Mouse (Mus musculus) embryonic facial prominence, embryonic 13.5 days (tissue): ENCODE measurements around the gene Eddm3b. TPM values are rescaled to one million over a fixed set of nuclear protein-coding genes. Genes with fewer than 3 reads are reported as not detected.
"Not testable (repeated sequence)": the region's sequence is repeated elsewhere in the genome, so short reads cannot be mapped to it uniquely, and the experiment has no call there.

Experiments
- ATAC-seq: fragments of 200-750 bp; cut with Nextera tagmentation; 2 replicates; pipeline ENCODE4 v1.8.0; 2017; ENCODE audit warnings: low read depth; ENCODE audit not compliant: insufficient number of reproducible peaks, insufficient read depth, low FRiP score, low TSS enrichment
- H3K27ac ChIP-seq: fragments of 300-500 bp; sonication (generic); 2 replicates; pipeline ENCODE4 v1.5.1; 2015; ENCODE audit warnings: moderate library complexity, mild to moderate bottlenecking, inconsistent platforms
- H3K27me3 ChIP-seq: fragments of 300-500 bp; sonication (generic); 2 replicates; pipeline ENCODE4 v1.6.1; 2015; ENCODE audit warnings: mild to moderate bottlenecking, inconsistent platforms
- H3K36me3 ChIP-seq: fragments of 300-500 bp; sonication (generic); 2 replicates; pipeline ENCODE4 v1.6.1; 2015; ENCODE audit warnings: mild to moderate bottlenecking, inconsistent platforms
- H3K4me1 ChIP-seq: fragments of 300-500 bp; sonication (generic); 2 replicates; pipeline ENCODE4 v1.6.1; 2015; ENCODE audit warnings: inconsistent platforms
- H3K4me2 ChIP-seq: fragments of 300-500 bp; sonication (generic); 2 replicates; pipeline ENCODE4 v1.6.1; 2015; ENCODE audit warnings: moderate library complexity, mild to moderate bottlenecking, inconsistent platforms
- H3K4me3 ChIP-seq: fragments of 300-500 bp; sonication (generic); 2 replicates; pipeline ENCODE4 v1.5.1; 2015; ENCODE audit warnings: mild to moderate bottlenecking, inconsistent platforms
- H3K9ac ChIP-seq: fragments of 300-500 bp; sonication (generic); 2 replicates; pipeline ENCODE4 v1.6.1; 2015; ENCODE audit warnings: mild to moderate bottlenecking, inconsistent platforms
- H3K9me3 ChIP-seq: fragments of 300-500 bp; sonication (generic); 2 replicates; pipeline ENCODE4 v1.6.1; 2016; ENCODE audit warnings: inconsistent platforms
- WGBS: fragments of 180-500 bp; shearing (Covaris S2); methylation state at CpG from one replicate; pipeline ENCODE4 v1.1.7; 2015; ENCODE audit warnings: mixed read lengths; 5-methylcytosine and 5-hydroxymethylcytosine counted together
- polyA plus RNA-seq: library from polyadenylated mRNA; unstranded; fragments of >200 nt; fragmentation: Nextera tagmentation; extraction: Ambion mirVana; gene quantifications from 2 replicates; pipeline ENCODE4 v1.2.1, GENCODE M21; 2015

Gene Eddm3b
- polyA plus RNA-seq, 1 experiment from 2014 or later: not detected

- H3K27ac ChIP-seq: no peak overlapping the region
- no peaks in the 10 kb centered on the region for H3K36me3 ChIP-seq
- no peaks in the 10 kb centered on the region for H3K27me3 ChIP-seq
- no peak for ATAC-seq
- no peaks in the 10 kb centered on the region for H3K9me3 ChIP-seq
- no peak overlapping the region for H3K9ac ChIP-seq
- no peaks in the 10 kb centered on the region for H3K4me1 ChIP-seq
- no peak overlapping the region for H3K4me3 ChIP-seq
- WGBS: 65% methylated on average over 9 of the region's 9 CpGs
- H3K4me2 ChIP-seq: no peak overlapping the region
Observed at GRCm38 (mm10) chr14:51095736-51096524, 18.3 kb upstream of the Eddm3b start.

GRCm38 (mm10) chr14:51098300-51098699 is 15.9 kb upstream of the Eddm3b start:
- 25% methylated on average over 1 of the region's 1 CpGs for WGBS
- H3K9ac ChIP-seq, H3K27me3 ChIP-seq, H3K36me3 ChIP-seq, H3K4me2 ChIP-seq, H3K27ac ChIP-seq, H3K9me3 ChIP-seq, H3K4me1 ChIP-seq, H3K4me3 ChIP-seq, ATAC-seq: not testable (repeated sequence)

- WGBS: 94% methylated on average over 11 of the region's 11 CpGs
- no peak overlapping the region for H3K4me2 ChIP-seq
- no peaks in the 10 kb centered on the region for H3K36me3 ChIP-seq
- ATAC-seq: no peak
- H3K9ac ChIP-seq: no peak overlapping the region
- no peaks in the 10 kb centered on the region for H3K4me1 ChIP-seq
- no peak overlapping the region for H3K4me3 ChIP-seq
- no peaks in the 10 kb centered on the region for H3K27me3 ChIP-seq
- H3K9me3 ChIP-seq: no peaks in the 10 kb centered on the region
- H3K27ac ChIP-seq: no peak overlapping the region
Observed at GRCm38 (mm10) chr14:51098921-51099320, 15.3 kb upstream of the Eddm3b start.

GRCm38 (mm10) chr14:51101284-51101683 is 12.9 kb upstream of the Eddm3b start:
- 67% methylated on average over 9 of the region's 9 CpGs for WGBS
- Histone ChIP-seq H3K4me3 (no peak overlapping the region), H3K27me3 (no peaks in the 10 kb centered on the region), H3K36me3 (no peaks in the 10 kb centered on the region), H3K9ac (no peak overlapping the region), H3K9me3 (no peaks in the 10 kb centered on the region), H3K27ac (no peak overlapping the region), H3K4me1 (no peaks in the 10 kb centered on the region), H3K4me2 (no peak overlapping the region)
- no peak for ATAC-seq

GRCm38 (mm10) chr14:51103217-51103616 is 11.0 kb upstream of the Eddm3b start:
- no peak overlapping the region for H3K9ac ChIP-seq
- H3K36me3 ChIP-seq: no peaks in the 10 kb centered on the region
- H3K27ac ChIP-seq: no peak overlapping the region
- ATAC-seq: no peak
- no peaks in the 10 kb centered on the region for H3K27me3 ChIP-seq
- WGBS: 65% methylated on average over 3 of the region's 3 CpGs
- H3K9me3 ChIP-seq: no peaks in the 10 kb centered on the region
- no peaks in the 10 kb centered on the region for H3K4me1 ChIP-seq
- no peak overlapping the region for H3K4me3 ChIP-seq
- no peak overlapping the region for H3K4me2 ChIP-seq

GRCm38 (mm10) chr14:51104366-51104765 is 9.9 kb upstream of the Eddm3b start:
- no peaks in the 10 kb centered on the region for H3K4me1 ChIP-seq
- no peaks in the 10 kb centered on the region for H3K27me3 ChIP-seq
- no peaks in the 10 kb centered on the region; the same call in 1 of the 2 replicates for H3K9me3 ChIP-seq
- no peak for ATAC-seq
- H3K36me3 ChIP-seq: no peaks in the 10 kb centered on the region
- H3K27ac ChIP-seq: no peak overlapping the region
- no peak overlapping the region for H3K4me3 ChIP-seq
- WGBS: 83% methylated on average over 2 of the region's 2 CpGs
- H3K4me2 ChIP-seq: no peak overlapping the region
- no peak overlapping the region for H3K9ac ChIP-seq

GRCm38 (mm10) chr14:51106449-51106967 is 7.7 kb upstream of the Eddm3b start:
- H3K36me3 ChIP-seq: no peaks in the 10 kb centered on the region
- H3K27me3 ChIP-seq: no peaks in the 10 kb centered on the region
- H3K9ac ChIP-seq: no peak overlapping the region
- no peaks in the 10 kb centered on the region; the same call in 1 of the 2 replicates for H3K9me3 ChIP-seq
- ATAC-seq: no peak
- no peak overlapping the region for H3K27ac ChIP-seq
- H3K4me3 ChIP-seq: no peak overlapping the region
- H3K4me2 ChIP-seq: no peak overlapping the region
- H3K4me1 ChIP-seq: no peaks in the 10 kb centered on the region

- H3K9ac ChIP-seq: no peak overlapping the region
- H3K27me3 ChIP-seq: no peaks in the 10 kb centered on the region
- no peaks in the 10 kb centered on the region; the same call in 1 of the 2 replicates for H3K9me3 ChIP-seq
- no peak overlapping the region for H3K4me2 ChIP-seq
- H3K27ac ChIP-seq: no peak overlapping the region
- ATAC-seq: no peak
- H3K4me1 ChIP-seq: no peaks in the 10 kb centered on the region
- H3K4me3 ChIP-seq: no peak overlapping the region
- 63% methylated on average over 3 of the region's 3 CpGs for WGBS
- H3K36me3 ChIP-seq: no peaks in the 10 kb centered on the region
Observed at GRCm38 (mm10) chr14:51111966-51112365, 2.3 kb upstream of the Eddm3b start.

- Histone ChIP-seq H3K4me1 (no peaks in the 10 kb centered on the region), H3K9me3 (no peaks in the 10 kb centered on the region; the same call in 1 of the 2 replicates), H3K36me3 (no peaks in the 10 kb centered on the region), H3K4me3 (no peak overlapping the region), H3K27ac (no peak overlapping the region), H3K9ac (no peak overlapping the region), H3K4me2 (peak overlapping the region; percentile 36), H3K27me3 (no peaks in the 10 kb centered on the region)
- ATAC-seq: no peak
- WGBS: 25% methylated on average over 9 of the region's 9 CpGs
Observed at GRCm38 (mm10) chr14:51113476-51113875, 750 bp upstream of the Eddm3b start.

GRCm38 (mm10) chr14:51125684-51126083 is 11.5 kb downstream of the Eddm3b start:
- H3K9ac ChIP-seq: no peak overlapping the region
- no peak overlapping the region for H3K27ac ChIP-seq
- 0 out of 2 replicates have a peak, but pooled peaks cover 3% of the 10 kb centered on the region for H3K4me1 ChIP-seq
- H3K36me3 ChIP-seq: no peaks in the 10 kb centered on the region
- WGBS: 83% methylated on average over 6 of the region's 6 CpGs
- H3K4me2 ChIP-seq: no peak overlapping the region
- H3K4me3 ChIP-seq: no peak overlapping the region
- no peak for ATAC-seq
- no peaks in the 10 kb centered on the region for H3K27me3 ChIP-seq
- H3K9me3 ChIP-seq: no peaks in the 10 kb centered on the region

GRCm38 (mm10) chr14:51127648-51128258 is 13.5 kb downstream of the Eddm3b start:
- Histone ChIP-seq H3K9me3 (no peaks in the 10 kb centered on the region), H3K36me3 (no peaks in the 10 kb centered on the region), H3K4me1 (no peaks in the 10 kb centered on the region), H3K9ac (no peak overlapping the region), H3K27me3 (no peaks in the 10 kb centered on the region), H3K4me2 (no peak overlapping the region), H3K4me3 (no peak overlapping the region), H3K27ac (no peak overlapping the region)
- 65% methylated on average over 2 of the region's 2 CpGs for whole genome bisulfite sequencing
- ATAC-seq: no peak; the same call in 1 of the 2 replicates
